Mouse (Mus musculus): ENCODE results near the gene Hnrnpul1.
"Not testable (repeated sequence)": the region's sequence is repeated elsewhere in the genome, so short reads cannot be mapped to it uniquely, and the experiment has no call there.

The Hnrnpul1 gene

DNA sequence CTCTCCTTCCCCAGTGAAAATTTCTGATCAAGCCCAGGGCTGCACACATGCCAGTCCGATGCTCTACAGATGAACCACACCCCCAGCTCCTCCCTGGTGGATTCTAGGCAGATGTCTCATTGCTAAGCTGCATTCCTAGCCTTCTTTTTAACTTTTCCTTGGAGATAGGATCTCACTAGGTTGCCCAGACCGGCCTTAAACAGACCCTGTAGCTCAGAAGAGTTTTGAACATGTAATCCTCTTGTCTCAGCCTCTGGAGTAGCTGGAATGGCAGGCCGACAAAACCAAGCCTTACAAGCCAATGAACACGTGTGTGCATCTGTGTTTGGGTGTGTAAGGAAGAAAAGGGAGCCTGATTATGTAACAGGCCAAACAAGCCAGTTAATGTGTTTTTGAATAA lies 26.2 kb upstream of the Hnrnpul1 start:
- no peak for DNase-seq (ENCODE audit: extremely low spot score)

DNA sequence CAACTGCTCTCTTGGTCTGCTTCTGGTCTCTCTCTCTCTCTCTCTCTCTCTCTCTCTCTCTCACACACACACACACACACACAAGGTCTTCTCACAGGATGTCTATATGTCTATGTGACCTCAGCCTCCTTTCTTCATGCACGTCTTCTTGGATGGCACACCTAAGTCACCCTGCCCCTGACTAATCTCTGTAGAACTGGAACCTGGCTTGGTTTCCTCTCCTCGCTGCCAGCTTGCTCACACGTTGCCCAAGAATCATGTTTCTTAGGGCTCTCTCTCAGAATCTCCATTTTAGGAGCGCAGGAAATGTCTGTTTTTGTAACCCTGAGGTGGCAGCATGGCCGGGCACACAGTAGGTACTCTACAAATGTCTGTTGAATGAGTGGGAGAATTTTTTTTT lies 25.5 kb upstream of the Hnrnpul1 start:
- no peak for DNase-seq (ENCODE audit: extremely low spot score)

DNA sequence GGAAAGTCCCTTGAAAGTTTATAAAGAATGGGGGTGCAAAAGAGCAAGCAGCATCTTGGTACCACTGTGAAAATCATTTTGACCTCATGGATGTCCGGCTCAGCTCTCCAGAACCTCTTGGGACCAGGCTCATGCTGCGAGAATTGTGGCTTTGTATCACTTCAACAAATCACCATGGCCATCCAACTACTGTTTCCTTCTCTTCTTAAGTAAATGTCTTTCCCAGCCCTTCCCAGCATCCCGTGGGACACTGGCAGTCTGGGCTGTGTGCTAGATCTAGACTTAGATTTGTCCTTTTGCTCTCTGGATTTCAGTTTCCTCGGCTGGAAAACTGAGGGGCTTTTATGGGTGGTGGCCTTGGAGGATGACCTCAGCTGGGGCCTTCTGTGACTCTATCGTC lies 13.7 kb upstream of the Hnrnpul1 start:
- no peak for DNase-seq (ENCODE audit: extremely low spot score)

DNA sequence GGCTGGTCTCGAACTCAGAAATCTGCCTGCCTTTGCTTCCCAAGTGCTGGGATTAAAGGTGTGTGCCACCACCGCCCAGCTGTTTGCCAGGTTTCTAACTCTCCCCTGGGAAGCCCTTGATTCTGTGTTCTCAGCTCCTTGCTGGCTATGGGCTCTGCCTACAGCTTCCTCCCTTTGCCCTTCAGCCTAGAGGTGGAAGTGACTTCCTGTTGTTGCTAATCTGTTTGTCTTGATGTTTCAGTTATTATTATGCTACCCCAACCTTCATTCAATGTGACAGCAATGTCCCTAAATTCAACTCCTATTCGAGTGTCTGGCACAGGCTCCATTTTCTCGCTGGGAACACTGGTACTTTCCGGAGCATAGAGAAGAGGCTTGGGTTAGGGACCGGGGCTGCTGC lies 11.6 kb upstream of the Hnrnpul1 start:
- no peak for DNase-seq (ENCODE audit: extremely low spot score)

DNA sequence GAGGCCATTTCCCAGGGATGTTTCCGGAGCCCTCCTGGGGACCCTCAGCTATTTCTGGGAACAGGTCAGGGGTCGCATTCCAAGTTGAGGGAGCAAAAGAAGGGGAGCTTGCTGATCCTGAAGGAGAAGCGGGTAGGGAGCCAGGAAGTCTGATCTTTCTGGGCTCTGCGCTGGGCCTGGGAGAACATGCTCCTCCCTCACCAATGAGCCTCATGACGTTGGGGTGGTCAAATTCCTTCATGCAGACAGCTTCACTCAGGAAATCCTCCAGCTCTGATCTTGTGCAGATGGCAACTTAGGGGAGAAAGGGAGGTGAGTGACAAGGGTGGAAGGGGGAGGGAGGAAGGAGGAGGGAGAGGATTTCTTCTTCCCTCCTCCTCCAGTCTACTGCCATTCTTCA lies 9.7 kb upstream of the Hnrnpul1 start:
- no peak for DNase-seq (ENCODE audit: extremely low spot score)

DNA sequence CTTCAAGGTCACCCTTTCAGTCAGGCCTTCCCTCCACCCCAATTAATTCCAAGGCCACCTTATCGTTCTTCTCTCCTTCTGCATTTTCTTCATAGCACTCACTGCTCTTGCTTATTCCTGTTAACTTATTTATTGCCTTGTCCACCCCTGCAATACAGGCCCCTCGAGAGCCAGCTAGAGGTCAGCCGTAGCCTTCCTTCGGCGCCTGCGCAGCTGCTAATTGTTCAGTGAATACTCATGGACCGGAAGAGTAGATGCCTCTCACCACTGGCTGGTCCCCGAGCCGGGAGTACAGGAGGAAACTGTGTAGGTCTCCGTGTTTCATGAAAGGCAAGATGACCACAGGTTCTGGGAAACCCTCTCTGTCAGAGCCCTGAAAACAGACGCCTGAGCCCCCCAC lies 9.1 kb upstream of the Hnrnpul1 start:
- no peak for DNase-seq (ENCODE audit: extremely low spot score)

DNA sequence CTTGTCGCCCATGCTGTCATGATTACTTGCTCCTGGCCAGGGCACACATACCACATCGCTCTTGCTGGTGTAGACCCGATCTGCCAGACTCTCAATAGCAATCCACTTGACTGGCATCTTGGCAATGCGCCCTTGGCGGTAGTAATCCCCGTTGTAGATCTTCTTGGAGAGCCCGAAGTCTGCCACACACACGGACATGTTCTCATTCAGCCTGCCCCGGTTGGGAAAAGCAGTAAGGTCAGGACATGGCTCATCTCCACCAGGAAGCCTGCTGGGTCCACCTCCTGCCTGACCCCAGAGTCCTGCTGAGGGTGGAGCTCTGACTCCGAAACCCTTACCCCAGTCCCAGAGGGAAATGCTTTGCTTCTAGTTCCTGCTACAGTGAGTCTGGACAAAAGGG lies 6.8 kb upstream of the Hnrnpul1 start:
- no peak for DNase-seq (ENCODE audit: extremely low spot score)

DNA sequence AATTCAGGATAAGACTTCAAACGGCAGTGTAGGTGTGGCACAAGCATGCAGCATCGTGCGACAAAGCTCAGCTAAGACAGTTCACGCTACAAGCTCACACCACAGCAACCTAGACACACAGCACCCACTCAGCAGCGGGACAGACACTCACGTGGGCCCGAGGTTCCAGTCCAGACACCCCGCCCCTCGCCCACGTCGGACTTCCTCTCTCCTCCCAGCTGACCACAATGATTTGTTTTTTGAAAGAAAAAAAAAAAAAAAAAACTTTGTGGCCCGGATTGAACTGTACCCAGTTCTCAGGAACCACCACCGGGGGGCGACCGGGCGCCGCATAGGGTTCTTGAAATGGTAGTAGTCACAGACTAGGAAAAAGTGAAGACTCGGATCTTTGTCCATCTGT lies 1.5 kb upstream of the Hnrnpul1 start:
- peak; percentile 87 for DNase-seq (ENCODE audit: extremely low spot score)

DNA sequence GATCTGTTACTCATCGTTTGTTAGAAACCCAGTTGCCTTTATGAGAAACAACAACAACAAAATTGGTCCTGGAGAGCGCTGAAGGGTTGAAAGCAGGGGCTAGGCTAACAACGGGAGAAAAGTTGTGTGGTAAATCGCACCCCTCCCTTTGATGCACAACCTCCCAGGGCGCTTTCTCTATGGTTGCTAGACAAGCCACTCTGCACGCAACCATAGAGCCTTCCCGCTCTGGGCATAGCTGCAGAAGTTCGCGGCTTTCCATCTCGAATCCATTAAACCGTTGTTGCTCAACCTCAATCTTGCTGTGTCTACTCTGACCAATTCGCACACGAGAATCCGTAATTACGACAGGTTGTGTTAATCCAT lies 894 bp upstream of the Hnrnpul1 start:
- no peak for DNase-seq (ENCODE audit: extremely low spot score)

DNA sequence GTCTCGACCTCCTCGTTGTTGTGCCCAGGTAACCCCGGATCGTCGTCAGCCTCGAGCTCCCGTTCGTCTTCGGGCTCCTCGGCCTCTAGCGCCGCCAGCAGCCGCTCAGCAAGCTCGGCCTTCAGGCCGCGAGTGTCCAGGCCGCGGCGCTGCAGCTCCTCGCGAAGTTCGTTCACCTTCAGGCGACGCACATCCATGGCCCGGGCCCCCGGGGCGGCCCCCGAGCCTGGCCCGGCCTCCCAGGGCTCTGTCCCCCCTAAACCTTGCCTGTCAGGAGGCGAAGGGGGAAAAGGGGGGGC lies 169 bp downstream of the Hnrnpul1 start:
- DNase-seq (ENCODE audit: extremely low spot score): no peak

DNA sequence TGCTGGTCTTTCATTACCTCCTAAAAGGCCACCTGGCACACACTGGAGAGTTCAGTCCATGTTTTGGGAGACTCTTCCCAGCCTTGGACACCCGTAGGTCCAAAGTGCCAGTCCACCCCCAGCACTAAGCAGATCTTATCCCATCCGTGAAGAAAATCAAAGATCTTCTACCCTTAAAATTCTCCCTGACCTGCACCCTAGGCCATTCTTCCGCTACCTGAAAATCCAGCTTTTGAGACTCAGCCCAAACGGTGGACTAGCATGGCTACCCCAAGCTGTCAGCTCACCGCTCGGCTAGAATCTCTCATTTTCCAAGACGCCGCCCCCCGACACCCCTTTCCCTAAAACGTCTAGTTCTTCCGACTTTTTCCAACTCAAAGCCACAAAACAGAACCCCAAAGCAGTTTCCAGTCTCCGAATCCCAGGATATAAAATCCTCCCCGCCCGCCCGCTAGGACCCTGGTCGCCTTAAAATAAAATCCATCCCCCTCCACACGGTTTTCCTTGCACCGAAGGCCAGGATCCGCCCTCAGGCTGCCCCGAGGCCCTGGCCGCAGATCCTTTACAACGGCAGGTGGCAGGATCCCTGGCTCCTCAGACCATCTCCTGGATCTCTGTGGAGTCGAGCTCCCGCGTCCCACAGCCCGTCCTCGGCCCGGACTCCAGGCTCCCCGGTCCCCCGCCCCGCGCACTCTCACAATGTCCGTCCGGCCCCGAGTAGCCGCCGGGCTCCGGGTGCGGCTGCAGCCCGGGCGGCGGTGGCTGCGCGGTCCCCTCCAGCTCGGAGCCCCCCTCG lies 716 bp downstream of the Hnrnpul1 start:
- DNase-seq (ENCODE audit: extremely low spot score): no peak

DNA sequence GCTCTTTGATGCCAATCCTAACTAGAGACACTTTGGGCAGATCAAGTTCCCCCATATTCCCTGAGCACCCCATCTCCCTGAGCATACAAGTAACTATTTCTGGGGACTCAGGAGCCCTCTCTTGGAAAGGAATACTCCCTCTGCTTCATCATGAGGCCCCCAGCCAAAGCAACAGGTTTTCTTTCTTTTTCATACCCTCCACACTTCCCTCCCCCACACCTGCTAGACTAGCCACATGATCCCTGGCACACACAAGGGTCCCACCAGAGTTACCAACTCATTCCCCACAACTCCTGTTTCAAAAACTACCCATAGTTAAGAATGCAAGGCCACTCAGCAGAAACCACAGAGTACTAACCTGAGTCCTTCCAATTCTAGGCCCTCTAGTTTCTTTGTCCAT lies 1.5 kb downstream of the Hnrnpul1 start:
- DNase-seq (ENCODE audit: extremely low spot score): no peak

DNA sequence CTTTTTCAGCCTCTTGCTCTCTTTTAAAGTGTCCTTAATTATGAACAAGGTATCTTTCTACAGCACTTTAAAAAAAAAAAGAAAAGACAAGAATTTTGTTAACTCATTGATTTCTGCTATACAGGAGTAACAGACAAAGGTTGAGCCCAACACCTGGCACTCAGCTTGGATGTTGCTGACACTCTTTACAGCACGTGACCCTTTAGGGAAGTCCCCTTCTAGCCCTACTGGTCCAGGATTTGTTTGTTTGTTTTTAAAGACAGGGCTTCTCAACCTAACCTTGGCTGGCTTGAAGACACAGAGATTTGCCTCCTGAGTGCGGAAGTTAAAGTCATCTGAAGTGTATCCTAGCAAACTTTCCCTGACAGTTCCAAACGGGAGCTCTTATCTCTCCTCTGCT lies 7.7 kb downstream of the Hnrnpul1 start:
- DNase-seq (ENCODE audit: extremely low spot score): no peak

DNA sequence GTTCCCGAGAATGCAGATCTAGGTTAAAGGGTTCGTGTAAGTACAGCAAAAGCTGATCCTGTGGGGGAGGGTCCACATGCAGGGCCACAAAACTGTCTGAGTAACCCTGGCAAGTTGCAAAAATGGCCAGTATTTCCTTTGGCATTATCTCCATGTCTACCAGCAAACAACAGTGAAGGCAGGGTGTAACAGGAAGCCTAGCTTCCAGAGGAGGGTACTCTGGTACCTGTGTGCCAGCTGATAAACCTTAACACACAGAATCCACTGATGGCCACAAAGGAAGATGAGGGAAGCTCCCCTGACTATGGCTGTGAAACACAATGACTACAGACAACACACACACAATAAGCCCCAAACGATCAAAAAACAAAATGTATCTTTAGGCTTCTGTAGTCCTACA lies 16.3 kb downstream of the Hnrnpul1 start:
- DNase-seq (ENCODE audit: extremely low spot score): no peak

DNA sequence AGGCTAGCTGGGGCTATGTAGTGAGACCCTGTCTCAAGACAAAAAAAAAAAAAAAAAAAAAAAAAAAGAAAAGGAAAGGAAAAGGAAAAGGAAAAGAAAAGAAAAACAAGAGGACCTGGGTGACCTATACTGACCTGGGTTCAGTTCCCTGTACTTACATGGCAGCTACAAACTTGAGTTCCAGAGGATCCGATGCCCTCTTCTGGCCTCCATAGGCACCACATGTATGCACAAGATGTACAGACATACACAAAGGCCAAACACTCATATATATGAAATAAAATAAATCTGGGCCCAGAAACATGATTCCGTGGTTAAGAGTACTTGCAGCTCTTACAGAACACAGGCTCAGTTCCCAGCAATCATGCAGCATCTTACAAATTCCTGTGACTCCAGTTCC lies 17.6 kb downstream of the Hnrnpul1 start:
- DNase-seq (ENCODE audit: extremely low spot score): no peak

DNA sequence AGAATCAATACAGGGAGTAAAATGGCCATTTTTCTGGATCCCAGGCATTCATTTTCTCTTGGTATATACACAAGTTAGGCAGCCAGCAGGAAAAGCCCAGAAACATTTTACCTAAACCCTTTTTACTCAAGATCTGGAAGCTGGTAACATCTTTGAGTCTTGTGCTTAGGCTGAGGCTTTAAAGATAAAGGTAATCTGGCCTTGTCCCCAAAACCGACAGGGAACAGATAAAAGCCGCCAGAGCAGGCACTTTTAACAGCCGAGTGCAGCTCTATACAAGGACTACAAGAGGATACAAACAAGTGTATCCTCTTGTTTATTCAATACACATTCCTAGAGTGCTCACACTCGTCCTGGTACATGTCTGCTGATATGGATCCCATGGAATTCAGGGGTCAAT lies 19.6 kb downstream of the Hnrnpul1 start:
- no peak for DNase-seq (ENCODE audit: extremely low spot score)

DNA sequence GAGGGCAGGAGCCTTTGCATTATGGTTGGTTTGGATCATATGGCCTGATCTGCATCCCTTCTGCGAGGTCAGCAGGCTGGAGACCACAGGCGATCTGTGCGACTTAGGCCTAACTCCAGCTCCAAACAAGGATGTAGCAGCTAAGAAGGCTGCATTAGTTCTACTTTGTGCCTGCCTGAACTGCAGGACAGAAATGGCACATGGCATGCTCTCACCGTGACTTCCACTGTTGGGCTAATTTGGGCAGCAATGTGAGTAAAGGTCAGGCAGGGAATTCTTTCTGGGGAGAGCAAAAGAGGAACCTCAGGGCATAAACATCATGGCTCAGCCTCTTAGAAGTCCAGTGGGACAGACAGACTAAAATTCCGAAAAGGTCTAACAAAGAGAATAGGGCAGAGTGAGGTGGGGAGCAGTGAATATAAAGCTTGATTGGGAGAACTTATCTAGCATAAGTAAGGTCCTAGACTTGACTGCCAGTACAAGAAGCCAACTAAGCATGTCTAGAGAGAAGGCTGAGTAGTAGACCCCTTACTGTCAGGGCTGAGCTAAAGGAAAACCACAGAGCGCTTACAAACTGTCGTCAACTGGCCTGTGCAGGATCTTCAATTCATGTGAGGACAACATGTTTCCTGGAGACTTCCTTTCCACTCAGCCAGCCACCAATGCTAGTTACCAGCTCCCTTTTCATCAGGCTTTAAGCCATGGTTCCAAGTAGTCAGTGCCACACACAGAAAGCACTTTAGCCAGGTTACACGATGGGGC lies 23.1 kb downstream of the Hnrnpul1 start:
- no peak for DNase-seq (ENCODE audit: extremely low spot score)

DNA sequence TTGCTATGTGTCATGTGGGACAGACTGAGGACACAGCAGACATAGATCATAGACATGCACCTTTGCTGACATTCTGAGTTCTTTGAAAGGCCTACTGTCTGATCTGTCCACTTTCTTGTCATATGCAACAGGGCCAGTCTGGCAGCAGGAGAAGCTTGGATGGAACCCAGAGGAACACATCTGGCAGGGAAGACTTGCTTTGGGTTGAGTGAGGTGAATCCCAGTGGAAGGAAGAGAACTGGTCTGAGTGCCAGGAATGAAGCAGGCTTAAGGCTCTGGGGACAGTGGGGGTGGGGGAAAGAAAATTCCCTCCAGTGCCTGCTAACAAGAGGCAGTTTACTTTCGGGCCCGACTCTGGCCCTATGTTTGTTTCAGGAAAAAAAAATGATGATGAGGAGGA lies 24.7 kb downstream of the Hnrnpul1 start:
- no peak for DNase-seq (ENCODE audit: extremely low spot score)

DNA sequence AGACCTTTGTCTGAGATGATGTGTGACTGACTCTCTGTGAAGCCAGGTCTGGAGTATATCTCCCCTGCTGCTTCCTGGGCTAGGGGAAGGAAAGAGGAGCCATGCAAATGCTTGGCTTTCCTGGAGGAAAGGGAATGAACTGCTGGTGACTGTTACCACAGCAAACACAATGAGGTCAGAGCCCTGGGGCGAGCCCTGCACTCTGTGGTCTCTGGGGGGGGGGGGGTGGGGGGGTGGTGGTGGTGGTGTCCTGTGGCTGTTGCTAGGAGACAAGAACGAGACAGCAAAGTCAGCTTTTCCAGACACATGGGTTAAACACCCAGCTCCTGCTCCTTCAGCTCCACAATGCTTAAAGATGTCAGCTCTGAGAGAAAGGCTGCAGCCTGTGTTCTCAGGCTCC lies 25.2 kb downstream of the Hnrnpul1 start:
- DNase-seq (ENCODE audit: extremely low spot score): no peak

DNA sequence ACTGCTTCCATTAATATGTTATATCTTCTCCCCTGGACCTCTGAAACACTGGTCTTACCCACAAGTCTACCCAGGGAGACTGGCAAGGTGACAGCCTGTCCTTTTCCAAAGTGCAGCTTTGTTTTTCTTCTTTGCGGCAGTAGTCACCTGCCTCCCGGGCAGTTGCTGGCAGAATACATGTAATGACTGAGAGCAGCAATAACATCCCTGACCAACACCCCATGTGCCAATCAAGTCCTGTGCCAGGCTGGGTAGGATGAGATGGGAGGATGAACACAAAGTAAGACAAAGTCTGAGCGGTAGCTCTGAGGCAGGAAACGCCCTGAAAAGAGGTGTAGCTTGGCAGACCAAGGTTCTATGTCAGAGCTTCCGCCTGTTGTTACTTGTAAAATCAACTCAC lies 26.8 kb downstream of the Hnrnpul1 start:
- no peak for DNase-seq (ENCODE audit: extremely low spot score)

DNA sequence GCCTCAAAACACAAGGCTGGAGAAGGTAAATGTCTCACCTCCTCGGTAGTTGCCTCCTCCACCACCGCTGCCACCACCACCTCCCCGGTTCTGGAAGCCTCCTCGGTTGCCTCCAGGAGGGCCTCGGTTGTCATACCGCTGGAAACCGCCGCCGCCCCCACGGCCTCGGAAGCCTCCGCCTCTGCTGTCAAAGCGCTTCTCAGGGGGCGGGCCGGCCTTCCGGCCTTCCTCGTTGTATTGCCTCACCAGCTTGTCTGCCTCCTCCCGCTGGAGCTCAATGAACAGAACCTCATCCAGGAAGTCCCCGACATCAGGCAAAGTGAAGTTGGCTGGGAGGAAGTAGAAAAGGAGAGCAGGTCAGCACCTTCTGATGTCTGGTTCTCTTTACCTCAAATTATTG lies 28.7 kb downstream of the Hnrnpul1 start:
- DNase-seq (ENCODE audit: extremely low spot score): no peak

DNA sequence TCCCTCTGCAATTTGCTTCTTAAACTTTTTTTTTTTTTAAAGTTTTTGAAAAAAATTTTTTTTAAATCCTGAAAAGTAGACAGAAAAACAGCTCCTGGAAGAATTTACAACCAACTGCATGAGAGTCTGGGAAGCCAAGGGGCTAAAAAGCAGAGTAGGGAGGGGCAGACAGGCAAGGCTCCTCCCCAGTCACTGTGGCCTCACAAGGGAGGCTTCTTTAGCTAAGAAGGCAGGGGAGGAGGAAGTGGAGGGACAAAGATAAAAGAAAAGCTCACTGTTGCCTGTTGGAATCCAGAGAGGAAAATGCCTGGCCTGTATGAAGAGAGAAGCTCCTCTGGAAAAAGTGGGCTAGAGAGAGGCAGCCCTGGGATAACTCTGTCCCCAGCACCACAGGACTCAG lies 32.8 kb downstream of the Hnrnpul1 start:
- not testable (repeated sequence) for DNase-seq (ENCODE audit: extremely low spot score)

DNA sequence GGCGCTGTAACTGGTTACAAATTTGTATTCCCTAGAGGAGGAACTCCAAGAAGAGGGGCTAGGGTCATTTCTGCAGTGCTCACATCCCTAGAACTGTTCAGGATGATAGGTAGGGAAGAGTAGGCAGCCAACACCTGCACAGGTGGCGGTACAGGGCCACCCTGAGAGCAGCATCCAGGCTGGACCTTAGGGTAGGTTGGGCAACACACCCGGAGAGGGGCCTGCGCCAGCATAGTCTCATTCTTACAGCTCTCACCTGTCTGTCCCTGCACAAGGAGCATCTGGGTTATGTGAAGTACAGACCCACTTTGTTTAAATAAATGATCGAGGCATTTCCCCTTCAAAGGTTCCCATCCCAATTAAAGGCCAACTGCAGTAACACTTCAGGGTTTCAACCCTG lies 33.8 kb downstream of the Hnrnpul1 start:
- DNase-seq (ENCODE audit: extremely low spot score): no peak
